Comparison of ENCODE assay signal across 8 mouse cellular contexts in the genomic region with DNA sequence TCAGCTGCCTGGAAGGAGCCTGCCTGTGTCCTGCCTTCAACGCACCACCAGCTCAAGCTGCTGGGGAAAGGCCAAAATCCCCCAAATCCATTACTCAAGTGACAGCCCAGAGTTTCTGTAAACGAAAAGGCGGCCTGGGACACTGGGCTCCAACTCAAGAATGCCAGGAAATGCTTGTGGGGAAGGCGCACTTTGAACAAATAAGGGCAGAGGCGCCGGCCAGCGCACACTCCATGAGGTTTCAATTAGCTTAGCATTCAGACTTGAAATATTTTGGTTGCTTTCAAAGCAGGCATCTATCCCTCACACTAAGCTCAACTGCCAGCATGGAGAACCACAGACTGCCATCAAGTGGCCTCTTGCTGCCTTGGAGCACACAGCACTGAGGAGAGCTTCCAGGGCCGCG. TPM values are rescaled to one million over a fixed set of nuclear protein-coding genes. Genes with fewer than 3 reads are reported as not detected.
DNase-seq lines count a peak whose midpoint lies in the region; ATAC-seq and TF ChIP-seq lines count a peak whose summit lies in the region.

No protein-coding gene starts in this region.

- H3K4me2 ChIP-seq in hindbrain, embryonic 13.5 days: no peak overlapping the region
- peak overlapping the region; percentile 28; the same call in 1 of the 2 replicates for H3K4me2 ChIP-seq in limb, embryonic 14.5 days (replicated peaks; ENCODE audit: low read depth, low read length, severe bottlenecking)
- H3K4me2 ChIP-seq in midbrain, postnatal 0 days (ENCODE audit: low read depth, low read length, poor library complexity, severe bottlenecking): no peak overlapping the region

- peak; percentile 6; the same call in 1 of the 2 replicates for TF ChIP-seq POLR2A in embryonic fibroblast, embryonic 13.5 days (IDR thresholded peaks at IDR 0.05; ENCODE audit: low read depth, low read length)
- no peak for TF ChIP-seq POLR2A in limb, embryonic 14.5 days (IDR thresholded peaks at IDR 0.05; ENCODE audit: borderline replicate concordance, extremely low read depth, insufficient read depth, insufficient read length)

- no peaks in the 10 kb centered on the region for H3K27me3 ChIP-seq in hindbrain, embryonic 13.5 days
- no peaks in the 10 kb centered on the region for H3K27me3 ChIP-seq in limb, embryonic 14.5 days (ENCODE audit: control insufficient read depth, insufficient read depth, low read length)
- H3K27me3 ChIP-seq in midbrain, postnatal 0 days (ENCODE audit: insufficient read depth, low read length): no peaks in the 10 kb centered on the region

- H3K9me3 ChIP-seq in hindbrain, embryonic 13.5 days: no peaks in the 10 kb centered on the region
- no peaks in the 10 kb centered on the region for H3K9me3 ChIP-seq in limb, embryonic 14.5 days (ENCODE audit: control insufficient read depth, low read length)
- H3K9me3 ChIP-seq in midbrain, postnatal 0 days (ENCODE audit: low read length): no peaks in the 10 kb centered on the region

- peak; percentile 54; the same call in 1 of the 2 replicates for TF ChIP-seq CTCF in embryonic fibroblast, embryonic 13.5 days (IDR thresholded peaks at IDR 0.05; ENCODE audit: borderline replicate concordance, insufficient read depth, low read length)
- TF ChIP-seq CTCF in midbrain, postnatal 0 days (IDR thresholded peaks at IDR 0.05): peak; percentile 42

- peak; percentile 38 for DNase-seq in gastrocnemius, adult 18-20 months (ENCODE audit: low spot score)
- no peak for DNase-seq in gastrocnemius, postnatal 10 days
- DNase-seq in limb, embryonic 14.5 days (ENCODE audit: low spot score): peak; percentile 88
- peak; percentile 69 for DNase-seq in midbrain, postnatal 0 days (ENCODE audit: low spot score)
- no peak for DNase-seq in thymus, postnatal 25 days

- 66% methylated on average over 9 of the region's 9 CpGs for WGBS in hindbrain, embryonic 13.5 days
- WGBS in limb, embryonic 14.5 days: 20% methylated on average over 9 of the region's 9 CpGs
- 64% methylated on average over 9 of the region's 9 CpGs for WGBS in midbrain, postnatal 0 days

- peak overlapping the region; percentile 99 for H3K27ac ChIP-seq in embryonic fibroblast, embryonic 13.5 days (ENCODE audit: insufficient read depth, low read length)
- peak overlapping the region; percentile 66 for H3K27ac ChIP-seq in hindbrain, embryonic 13.5 days
- H3K27ac ChIP-seq in limb, embryonic 14.5 days (replicated peaks; ENCODE audit: low read depth, low read length): peak overlapping the region; percentile 86
- H3K27ac ChIP-seq in midbrain, postnatal 0 days (ENCODE audit: low read depth, low read length): peak overlapping the region; percentile 57; the same call in 1 of the 2 replicates

- ATAC-seq in hindbrain, embryonic 13.5 days (ENCODE audit: low FRiP score): no peak
- ATAC-seq in limb, embryonic 14.5 days (ENCODE audit: low FRiP score, low read depth): peak; percentile 62
- no peak for ATAC-seq in midbrain, postnatal 0 days (ENCODE audit: low FRiP score)
- no peak for ATAC-seq in activated CD4-positive, CD25-positive, alpha-beta regulatory T cell, adult 4 months

- peaks cover 51% of the 10 kb centered on the region for H3K4me1 ChIP-seq in embryonic fibroblast, embryonic 13.5 days (ENCODE audit: control insufficient read depth, insufficient read depth, low read length)
- peaks cover 55% of the 10 kb centered on the region for H3K4me1 ChIP-seq in hindbrain, embryonic 13.5 days (replicated peaks)
- peaks cover 44% of the 10 kb centered on the region for H3K4me1 ChIP-seq in limb, embryonic 14.5 days (ENCODE audit: control insufficient read depth, insufficient read depth, low read length)
- no peaks in the 10 kb centered on the region for H3K4me1 ChIP-seq in midbrain, postnatal 0 days (ENCODE audit: insufficient read depth, low read length)

- no peak overlapping the region for H3K4me3 ChIP-seq in embryonic fibroblast, embryonic 13.5 days (ENCODE audit: insufficient read depth, low read length)
- H3K4me3 ChIP-seq in hindbrain, embryonic 13.5 days: no peak overlapping the region
- H3K4me3 ChIP-seq in limb, embryonic 14.5 days (replicated peaks; ENCODE audit: low read length): no peak overlapping the region
- no peak overlapping the region for H3K4me3 ChIP-seq in midbrain, postnatal 0 days (ENCODE audit: low read depth, low read length)

- H3K36me3 ChIP-seq in hindbrain, embryonic 13.5 days: peaks cover 100% of the 10 kb centered on the region
- H3K36me3 ChIP-seq in limb, embryonic 14.5 days (ENCODE audit: control insufficient read depth, insufficient read depth, low read length): peaks cover 90% of the 10 kb centered on the region
- peaks cover 78% of the 10 kb centered on the region for H3K36me3 ChIP-seq in midbrain, postnatal 0 days (ENCODE audit: insufficient read depth, low read length)

- H3K9ac ChIP-seq in hindbrain, embryonic 13.5 days: peak overlapping the region; percentile 35; the same call in 1 of the 2 replicates
- 0 out of 2 replicates have a peak overlapping the region, but pooled peaks have one; percentile 14 for H3K9ac ChIP-seq in limb, embryonic 14.5 days (ENCODE audit: low read depth, low read length, severe bottlenecking)
- H3K9ac ChIP-seq in midbrain, postnatal 0 days (replicated peaks; ENCODE audit: low read length, poor library complexity, severe bottlenecking): no peak overlapping the region

RNA-seq across cellular contexts. Expression of gene Kctd10, which starts 9.9 kb away (rescaled TPM):
- 10 to 100 TPM; 15.2 to 21.4 TPM for total RNA-seq in gastrocnemius, adult 18-20 months (2021)
- total RNA-seq in gastrocnemius, postnatal 10 days (2021): 10 to 100 TPM; 28.3 to 30.8 TPM
- polyA plus RNA-seq in embryonic fibroblast, embryonic 13.5 days (2011; ENCODE audit: insufficient read length, low read depth, missing spikeins): 165 and 206 TPM in 2 replicates
- polyA plus RNA-seq in hindbrain, embryonic 13.5 days (2015; fragmentation: Nextera tagmentation; extraction: Ambion mirVana): 77.7 and 86.5 TPM in 2 replicates
- 89.4 and 93.1 TPM in 2 replicates for polyA plus RNA-seq in limb, embryonic 14.5 days (2012; rRNA removed)
- polyA plus RNA-seq in limb, embryonic 14.5 days (2014; fragmentation: Nextera tagmentation; extraction: Ambion mirVana): 103 and 105 TPM in 2 replicates
- total RNA-seq in midbrain, postnatal 0 days (2014; rRNA removed): 49.7 and 65.1 TPM in 2 replicates
- 51.8 and 54.5 TPM in 2 replicates for polyA plus RNA-seq in midbrain, postnatal 0 days (2015; fragmentation: Nextera tagmentation; extraction: Ambion mirVana)
- 10 to 100 TPM; 54.7 to 70.7 TPM for polyA plus RNA-seq in activated CD4-positive, CD25-positive, alpha-beta regulatory T cell, adult 4 months (2017; shearing (Covaris generic))

RNA-seq across cellular contexts. Expression of gene Ube3b, which starts 10.0 kb away (rescaled TPM):
- 100 to 1,000 TPM; 108 to 115 TPM for total RNA-seq in gastrocnemius, adult 18-20 months (2021)
- 10 to 100 TPM; 52.3 to 55.6 TPM for total RNA-seq in gastrocnemius, postnatal 10 days (2021)
- polyA plus RNA-seq in embryonic fibroblast, embryonic 13.5 days (2011; ENCODE audit: insufficient read length, low read depth, missing spikeins): 45.5 and 45.7 TPM in 2 replicates
- 41.4 and 41.6 TPM in 2 replicates for polyA plus RNA-seq in hindbrain, embryonic 13.5 days (2015; fragmentation: Nextera tagmentation; extraction: Ambion mirVana)
- polyA plus RNA-seq in limb, embryonic 14.5 days (2012; rRNA removed): 57.6 and 78.4 TPM in 2 replicates
- polyA plus RNA-seq in limb, embryonic 14.5 days (2014; fragmentation: Nextera tagmentation; extraction: Ambion mirVana): 51.2 and 56.4 TPM in 2 replicates
- 47.3 and 58.3 TPM in 2 replicates for total RNA-seq in midbrain, postnatal 0 days (2014; rRNA removed)
- polyA plus RNA-seq in midbrain, postnatal 0 days (2015; fragmentation: Nextera tagmentation; extraction: Ambion mirVana): 26.8 and 26.9 TPM in 2 replicates
- 10 to 100 TPM; 20.5 to 28.7 TPM for polyA plus RNA-seq in activated CD4-positive, CD25-positive, alpha-beta regulatory T cell, adult 4 months (2017; shearing (Covaris generic))

Comparison
In these comparisons a context has a peak if more than half of its experiments do, and no peak if none do; other contexts are left out.
1. DNase-seq: peak in gastrocnemius, adult 18-20 months (single experiment), limb, embryonic 14.5 days (single experiment) and midbrain, postnatal 0 days (single experiment); none in gastrocnemius, postnatal 10 days (single experiment) and thymus, postnatal 25 days (single experiment).
2. Peak in every context shown above with its lines, with median percentiles within 50 percentile points of each other: H3K27ac ChIP-seq.